Mouse (Mus musculus) liver, postnatal 0 days (tissue): Measurements from ENCODE around the gene Lpin2. TPM values are rescaled to one million over a fixed set of nuclear protein-coding genes. Genes with fewer than 3 reads are reported as not detected.

Source experiments
- ATAC-seq: fragments of 200-750 bp; cut with Nextera tagmentation; 2 replicates; pipeline ENCODE4 v1.8.0; 2017; ENCODE audit warnings: mild to moderate bottlenecking, moderate library complexity
- DNase-seq: peaks from one replicate; pipeline ENCODE4 v3.0.0-alpha.2; 2016
- H3K27ac ChIP-seq: fragments of 300-500 bp; sonication (generic); 2 replicates; pipeline ENCODE4 v1.5.1; 2014; ENCODE audit warnings: antibody characterized with exemption, moderate library complexity, mild to moderate bottlenecking, low read depth
- H3K27me3 ChIP-seq: fragments of 300-500 bp; sonication (generic); 2 replicates; pipeline ENCODE4 v1.6.1; 2014; ENCODE audit warnings: low read length, control low read depth, mixed read lengths; ENCODE audit not compliant: insufficient read depth
- H3K36me3 ChIP-seq: fragments of 300-500 bp; sonication (generic); replicated peaks from 2 replicates; pipeline ENCODE4 v1.6.1; 2014; ENCODE audit warnings: mild to moderate bottlenecking, control low read depth, low read length, moderate library complexity, mixed read lengths; ENCODE audit not compliant: insufficient read depth
- H3K4me1 ChIP-seq: fragments of 300-500 bp; sonication (generic); 2 replicates; pipeline ENCODE4 v1.6.1; 2014; ENCODE audit warnings: antibody characterized with exemption, mild to moderate bottlenecking, control low read depth; ENCODE audit not compliant: insufficient read depth
- H3K4me2 ChIP-seq: fragments of 300-500 bp; sonication (generic); 2 replicates; pipeline ENCODE4 v1.6.1; 2014; ENCODE audit warnings: low read depth, mild to moderate bottlenecking, low read length, moderate library complexity, mixed read lengths
- H3K4me3 ChIP-seq: fragments of 300-500 bp; sonication (generic); 2 replicates; pipeline ENCODE4 v1.5.1; 2014; ENCODE audit warnings: low read depth, low read length
- H3K9ac ChIP-seq: fragments of 300-500 bp; sonication (generic); replicated peaks from 2 replicates; pipeline ENCODE4 v1.6.1; 2014; ENCODE audit warnings: mild to moderate bottlenecking, moderate library complexity
- H3K9me3 ChIP-seq: fragments of 300-500 bp; sonication (generic); 2 replicates; pipeline ENCODE4 v1.6.1; 2016; ENCODE audit warnings: mild to moderate bottlenecking, control low read depth, low read length, mixed read lengths
- CTCF ChIP-seq: sonication (generic); IDR thresholded peaks from 2 replicates; pipeline ENCODE4 v1.5.1; 2016; ENCODE audit warnings: antibody characterized with exemption, low read depth
- EP300 ChIP-seq: IDR thresholded peaks from 2 replicates; pipeline ENCODE4 v1.6.1; 2016; ENCODE audit warnings: antibody characterized with exemption, low read depth, mild to moderate bottlenecking
- WGBS: fragments of 180-500 bp; shearing (Covaris S2); extraction: QIAGEN DNeasy Blood & Tissue Kit; methylation state at CpG from one replicate; pipeline ENCODE4 v1.1.7; 2014; ENCODE audit not compliant: insufficient replicate concordance; 5-methylcytosine and 5-hydroxymethylcytosine counted together
- polyA plus RNA-seq: library from polyadenylated mRNA; unstranded; fragments of >200 nt; fragmentation: Nextera tagmentation; extraction: Ambion mirVana; gene quantifications from 2 replicates; pipeline ENCODE4 v1.2.1, GENCODE M21; 2015

Gene Lpin2
- polyA plus RNA-seq, 1 experiment from 2014 or later: 44.5 TPM

- no peaks in the 10 kb centered on the region for H3K36me3 ChIP-seq
- H3K4me2 ChIP-seq: peak overlapping the region; percentile 73
- TF ChIP-seq CTCF (no peak), EP300 (no peak)
- no peaks in the 10 kb centered on the region for H3K27me3 ChIP-seq
- peak overlapping the region; percentile 84 for H3K4me3 ChIP-seq
- 54% methylated on average over 1 of the region's 1 CpGs for WGBS
- no peaks in the 10 kb centered on the region for H3K9me3 ChIP-seq
- DNase-seq (no peak), ATAC-seq (no peak)
- H3K27ac ChIP-seq: peak overlapping the region; percentile 97
- peak overlapping the region; percentile 95 for H3K9ac ChIP-seq
- peaks cover 49% of the 10 kb centered on the region for H3K4me1 ChIP-seq
Measured at GRCm38 (mm10) chr17:71185368-71185767, 3.0 kb downstream of the Lpin2 start.

- no peaks in the 10 kb centered on the region for H3K36me3 ChIP-seq
- TF ChIP-seq CTCF: no peak
- TF ChIP-seq EP300: no peak
- no peak overlapping the region for H3K4me3 ChIP-seq
- ATAC-seq (no peak), DNase-seq (no peak)
- H3K9ac ChIP-seq: 0 out of 2 replicates have a peak overlapping the region, but pooled peaks have one; percentile 31
- H3K4me2 ChIP-seq: peak overlapping the region; percentile 50
- H3K27ac ChIP-seq: peak overlapping the region; percentile 63
- peaks cover 58% of the 10 kb centered on the region for H3K4me1 ChIP-seq
- 57% methylated on average over 7 of the region's 7 CpGs for WGBS
- H3K27me3 ChIP-seq: no peaks in the 10 kb centered on the region
- peaks cover 2% of the 10 kb centered on the region; the same call in 1 of the 2 replicates for H3K9me3 ChIP-seq
Measured at GRCm38 (mm10) chr17:71190589-71190988, 8.2 kb downstream of the Lpin2 start.

GRCm38 (mm10) chr17:71191063-71191462 lies 8.7 kb downstream of the Lpin2 start:
- TF ChIP-seq CTCF: no peak
- TF ChIP-seq EP300: no peak
- Histone ChIP-seq H3K36me3 (no peaks in the 10 kb centered on the region), H3K4me3 (no peak overlapping the region), H3K27me3 (no peaks in the 10 kb centered on the region), H3K4me2 (peak overlapping the region; percentile 50; the same call in 1 of the 2 replicates), H3K4me1 (peaks cover 59% of the 10 kb centered on the region), H3K27ac (0 out of 2 replicates have a peak overlapping the region, but pooled peaks have one; percentile 63), H3K9me3 (peaks cover 2% of the 10 kb centered on the region; the same call in 1 of the 2 replicates), H3K9ac (0 out of 2 replicates have a peak overlapping the region, but pooled peaks have one; percentile 31)
- WGBS: 90% methylated on average over 2 of the region's 2 CpGs
- DNase-seq (no peak), ATAC-seq (peak; percentile 37; the same call in 1 of the 2 replicates)

- Histone ChIP-seq H3K27ac (peak overlapping the region; percentile 63; the same call in 1 of the 2 replicates), H3K4me2 (no peak overlapping the region), H3K4me3 (no peak overlapping the region), H3K36me3 (no peaks in the 10 kb centered on the region), H3K4me1 (peaks cover 53% of the 10 kb centered on the region), H3K9me3 (peaks cover 2% of the 10 kb centered on the region; the same call in 1 of the 2 replicates), H3K27me3 (no peaks in the 10 kb centered on the region), H3K9ac (no peak overlapping the region)
- 86% methylated on average over 8 of the region's 8 CpGs for WGBS
- TF ChIP-seq CTCF: 0 out of 2 replicates have a peak, but pooled peaks have one; percentile 7
- TF ChIP-seq EP300: no peak
- no peak for DNase-seq
- no peak for ATAC-seq
Measured at GRCm38 (mm10) chr17:71191651-71192419, 9.5 kb downstream of the Lpin2 start.

- Histone ChIP-seq H3K4me3 (no peak overlapping the region), H3K36me3 (no peaks in the 10 kb centered on the region), H3K27ac (0 out of 2 replicates have a peak overlapping the region, but pooled peaks have one; percentile 7), H3K4me1 (peaks cover 46% of the 10 kb centered on the region), H3K9ac (no peak overlapping the region), H3K9me3 (peaks cover 2% of the 10 kb centered on the region; the same call in 1 of the 2 replicates), H3K27me3 (no peaks in the 10 kb centered on the region), H3K4me2 (no peak overlapping the region)
- TF ChIP-seq EP300 (no peak), CTCF (no peak)
- DNase-seq: no peak
- ATAC-seq: no peak
- WGBS: 68% methylated on average over 1 of the region's 1 CpGs
Measured at GRCm38 (mm10) chr17:71193019-71193418, 10.7 kb downstream of the Lpin2 start.

- peaks cover 2% of the 10 kb centered on the region; the same call in 1 of the 2 replicates for H3K9me3 ChIP-seq
- no peak overlapping the region for H3K4me2 ChIP-seq
- H3K4me1 ChIP-seq: peaks cover 45% of the 10 kb centered on the region
- TF ChIP-seq CTCF (no peak), EP300 (no peak)
- no peaks in the 10 kb centered on the region for H3K27me3 ChIP-seq
- no peak overlapping the region for H3K4me3 ChIP-seq
- H3K36me3 ChIP-seq: no peaks in the 10 kb centered on the region
- DNase-seq: no peak
- H3K27ac ChIP-seq: 0 out of 2 replicates have a peak overlapping the region, but pooled peaks have one; percentile 7
- 73% methylated on average over 1 of the region's 1 CpGs for WGBS
- ATAC-seq: no peak
- no peak overlapping the region for H3K9ac ChIP-seq
Measured at GRCm38 (mm10) chr17:71193485-71193884, 11.1 kb downstream of the Lpin2 start.
